Mouse (Mus musculus) urinary bladder, postnatal 25 days (tissue): ENCODE results near the gene Abcg5.

ENCODE experiments used
- DNase-seq: peaks from one replicate; pipeline ENCODE4 v3.0.0; 2022; ENCODE audit warnings: low spot score

Abcg5 gene

DNA sequence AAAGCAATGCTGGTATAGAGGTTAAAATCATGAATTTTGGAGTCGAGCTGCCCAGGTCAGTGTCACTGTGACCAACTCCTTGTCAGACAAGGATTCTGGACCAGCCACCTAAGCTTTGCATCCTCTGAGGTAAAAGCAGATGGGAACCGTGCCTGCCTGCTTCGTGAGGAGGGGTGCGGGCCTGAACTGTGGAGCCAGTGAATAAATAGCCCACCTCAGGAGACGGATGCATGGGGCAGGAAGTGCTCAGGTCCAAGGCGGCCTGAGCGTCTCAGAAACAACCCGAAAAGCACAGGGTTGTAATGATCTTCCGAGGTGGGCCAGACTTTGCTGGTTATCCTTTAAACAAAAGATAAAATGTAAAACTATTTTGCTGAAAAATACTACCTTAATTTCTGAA lies 37.7 kb downstream of the Abcg5 start:
- no peak for DNase-seq

DNA sequence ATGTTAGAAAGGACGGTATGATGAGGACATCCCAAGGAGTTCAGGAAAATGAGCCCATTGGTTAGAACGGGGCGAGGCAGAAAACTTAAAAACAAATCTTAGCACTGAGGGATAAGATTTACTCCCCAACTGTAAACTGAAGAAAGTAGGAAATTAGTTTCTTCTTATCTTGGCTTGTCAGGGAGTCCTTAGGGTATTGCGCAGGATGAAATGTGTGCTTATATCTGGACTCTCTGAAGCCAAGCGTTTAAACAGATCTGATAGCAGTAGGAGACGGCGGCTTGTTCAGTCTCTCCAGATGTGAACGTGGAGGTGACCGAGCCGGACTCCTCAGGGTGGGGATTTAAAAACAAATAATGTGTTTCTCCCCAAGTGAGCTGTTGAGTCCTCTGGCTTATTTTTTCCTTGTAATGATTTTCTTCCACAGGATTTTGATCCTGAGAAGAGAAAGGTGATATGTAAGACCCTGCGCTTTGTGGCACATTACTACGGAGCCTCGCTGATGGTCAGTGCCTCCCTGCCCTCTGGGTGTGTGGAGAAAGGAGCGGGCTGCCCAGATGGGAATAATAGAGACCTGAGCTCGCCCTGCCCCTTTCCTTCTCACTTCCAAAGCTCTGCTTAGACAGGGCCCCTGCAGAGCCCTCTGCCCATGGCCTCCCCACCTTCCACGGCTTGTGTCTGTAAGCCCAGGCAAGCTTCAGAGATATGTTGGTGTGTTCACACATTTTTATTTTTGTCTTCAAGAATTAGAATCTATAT lies 38.3 kb downstream of the Abcg5 start:
- no peak for DNase-seq

DNA sequence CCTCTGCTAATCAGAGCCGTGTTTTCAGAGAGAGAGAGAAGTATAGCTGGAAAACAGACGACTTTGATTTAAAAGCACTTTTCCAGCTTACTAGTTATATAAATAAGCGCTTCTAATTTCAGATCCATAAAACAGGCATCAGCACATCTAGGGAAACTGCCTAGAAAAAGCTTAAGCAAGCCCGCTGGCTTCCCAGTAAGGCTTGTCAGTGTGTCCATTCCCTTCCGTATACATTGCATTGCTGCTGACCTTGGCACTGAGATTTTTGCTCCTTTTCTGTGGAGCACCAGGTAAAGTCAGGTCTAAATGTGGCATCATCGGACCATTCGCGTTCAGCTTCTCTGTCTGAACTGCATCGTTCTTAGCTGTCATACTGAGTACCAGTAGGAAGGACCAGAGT lies 40.5 kb downstream of the Abcg5 start:
- DNase-seq, result no peak

DNA sequence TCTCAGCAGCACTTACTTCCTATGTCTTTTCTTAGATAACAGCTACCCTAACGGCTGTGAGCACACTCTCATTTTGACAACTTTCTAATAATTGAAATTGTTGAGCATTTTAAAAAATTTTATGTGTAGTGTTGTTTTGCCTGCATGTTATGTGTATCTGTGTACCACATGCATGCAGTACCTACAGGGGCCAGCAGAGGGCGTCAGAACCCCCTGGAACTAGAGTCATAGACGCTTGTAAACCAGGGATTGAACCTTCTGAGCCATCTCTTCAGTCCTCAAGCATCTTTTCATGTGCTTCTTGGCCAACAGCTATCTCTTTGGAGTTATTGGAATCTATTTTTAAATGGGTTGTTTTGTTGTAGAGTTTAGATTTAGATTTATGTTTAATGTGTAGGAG lies 40.9 kb downstream of the Abcg5 start:
- DNase-seq, result peak; percentile 15

DNA sequence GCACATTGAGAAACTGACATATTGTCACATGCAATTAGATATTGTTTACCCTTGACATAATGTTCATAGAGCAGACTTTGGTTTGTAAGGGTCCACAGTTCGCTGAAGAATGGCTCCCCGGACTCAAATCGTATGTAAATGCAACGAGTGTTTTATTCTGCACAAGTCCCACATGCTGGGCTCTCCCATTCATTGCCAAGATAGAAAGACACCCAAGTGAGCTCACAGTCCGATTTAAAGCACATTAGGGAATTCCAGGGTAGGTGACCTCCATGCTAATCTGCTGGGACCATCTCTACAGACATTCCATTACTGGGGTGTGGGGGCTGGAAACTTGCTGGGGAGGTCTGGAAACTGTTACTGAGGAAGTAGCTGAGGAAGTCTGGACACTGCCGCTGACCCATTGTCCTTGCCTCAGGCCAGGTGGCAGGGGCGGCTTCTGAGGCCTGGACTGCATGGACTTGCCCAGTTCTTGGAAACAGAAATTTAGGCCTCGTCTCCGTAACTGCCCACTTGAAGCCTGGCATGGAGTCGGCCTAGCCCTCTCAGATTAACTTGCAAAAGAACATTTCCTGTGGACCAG lies 42.9 kb downstream of the Abcg5 start:
- no peak for DNase-seq

DNA sequence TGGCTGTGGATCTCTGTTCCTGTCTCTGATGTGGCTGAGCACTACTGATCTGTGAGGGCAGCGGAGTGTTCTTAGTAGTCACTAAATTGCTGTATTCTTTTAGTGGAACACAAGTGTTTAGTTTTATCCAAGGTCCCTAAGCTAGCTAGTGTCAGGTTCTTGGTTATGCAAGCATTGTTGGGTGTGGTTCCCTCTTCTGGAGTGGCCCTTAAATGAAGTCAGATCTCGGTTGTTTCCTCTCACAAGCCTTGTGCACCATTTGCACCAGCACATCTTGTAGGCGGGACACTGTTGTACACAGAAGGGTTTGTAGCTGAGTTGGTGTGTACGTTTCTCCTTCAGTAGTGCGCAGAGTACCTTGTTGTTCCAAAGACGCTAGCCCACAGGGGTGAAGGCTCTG lies 44.8 kb downstream of the Abcg5 start:
- no peak for DNase-seq

DNA sequence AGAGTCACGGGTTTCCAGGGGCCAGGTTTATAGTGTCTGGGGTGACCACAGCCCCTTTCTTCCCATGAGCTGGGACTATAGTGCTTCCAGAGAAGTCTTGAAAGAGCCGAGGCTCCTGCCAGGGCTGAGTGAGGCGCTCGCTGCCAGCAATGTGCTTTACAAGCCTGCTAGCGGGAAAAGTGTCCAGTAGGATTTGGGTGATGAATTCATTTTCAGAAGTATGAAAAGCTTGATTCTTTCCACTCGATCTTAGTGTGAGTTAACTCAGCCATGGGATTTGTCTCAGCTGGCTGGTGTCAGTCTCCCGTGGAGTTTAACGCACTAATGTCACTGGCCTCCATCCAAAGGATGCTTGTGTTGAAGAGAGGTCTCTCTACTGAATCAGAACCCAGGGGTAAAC lies 46.5 kb downstream of the Abcg5 start:
- DNase-seq, result no peak

DNA sequence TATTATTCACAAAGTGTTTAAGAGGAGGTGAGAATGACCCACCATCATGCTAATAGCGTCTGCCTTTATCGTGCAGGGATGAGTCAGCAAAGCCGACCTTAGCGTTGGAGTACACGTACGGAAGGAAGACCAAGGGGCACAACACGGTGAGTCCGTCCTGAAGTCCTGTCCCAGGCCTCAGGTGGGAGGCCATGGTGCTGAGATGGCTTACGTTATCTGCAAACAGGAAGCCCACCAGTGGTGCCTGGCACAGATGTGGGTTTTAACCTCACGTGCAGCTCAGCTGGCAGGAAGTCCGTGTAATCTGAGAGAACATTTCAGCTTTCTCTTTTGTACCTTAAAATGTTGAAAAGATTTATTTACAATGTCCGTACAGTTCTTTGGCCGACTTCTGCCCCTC lies 49.4 kb downstream of the Abcg5 start:
- no peak for DNase-seq

DNA sequence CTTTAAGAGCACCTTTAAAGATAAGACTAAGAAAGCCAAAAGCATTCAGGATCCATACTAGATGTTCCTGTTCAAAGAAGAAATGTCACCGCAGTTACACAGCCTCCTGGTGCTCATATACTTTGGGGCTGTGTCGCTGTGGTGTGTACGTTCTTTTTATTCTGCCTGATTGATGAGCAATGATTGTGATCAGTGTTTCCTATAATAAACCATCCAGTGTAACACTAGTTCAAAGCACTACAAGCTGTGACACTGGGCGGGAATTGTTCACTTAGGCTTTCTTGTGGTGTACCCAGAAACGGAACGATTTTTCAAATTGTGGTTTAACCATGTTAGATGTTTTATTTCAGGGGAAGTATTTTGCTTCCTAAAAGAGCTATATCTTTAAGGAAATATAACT lies 51.0 kb downstream of the Abcg5 start:
- DNase-seq, result no peak

DNA sequence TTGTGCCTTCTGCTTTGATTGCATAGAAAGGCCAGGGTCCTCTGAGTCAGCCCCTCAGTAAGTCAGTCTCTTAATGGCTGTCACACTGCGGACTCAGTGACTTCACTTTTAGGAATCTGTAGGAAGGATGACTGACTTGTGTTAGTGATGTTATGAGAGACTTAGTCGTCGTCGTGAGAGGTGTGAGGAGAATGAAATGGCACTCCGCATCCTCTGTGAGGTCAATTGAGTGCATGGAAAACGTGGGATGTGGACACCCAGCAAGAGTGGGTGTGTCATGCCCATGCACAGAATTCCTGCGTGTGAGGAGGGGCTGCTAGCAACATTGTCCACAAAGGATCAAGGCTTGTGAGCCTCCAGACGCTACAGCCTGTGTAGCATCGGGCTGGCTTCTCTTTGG lies 54.2 kb downstream of the Abcg5 start:
- DNase-seq, result no peak

DNA sequence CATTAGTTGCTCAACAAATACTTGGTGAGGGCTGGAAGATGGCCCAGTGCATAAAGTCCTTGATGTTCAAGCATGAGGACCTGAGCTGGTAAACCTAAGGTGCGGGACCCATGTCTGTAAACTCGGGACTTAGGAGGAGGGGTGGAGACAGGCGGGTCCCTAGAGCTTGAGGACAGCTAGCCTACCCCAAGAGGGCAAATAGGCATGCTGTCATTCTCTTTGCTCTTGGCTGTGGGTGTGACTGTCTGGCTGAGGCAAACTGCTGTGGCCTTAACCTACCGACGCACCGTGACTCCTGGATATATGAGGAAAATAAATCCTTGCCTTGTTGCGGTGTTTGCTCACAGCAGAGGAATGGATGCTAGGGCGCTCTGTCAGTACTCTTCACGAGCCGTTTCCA lies 55.1 kb downstream of the Abcg5 start:
- DNase-seq, result no peak

DNA sequence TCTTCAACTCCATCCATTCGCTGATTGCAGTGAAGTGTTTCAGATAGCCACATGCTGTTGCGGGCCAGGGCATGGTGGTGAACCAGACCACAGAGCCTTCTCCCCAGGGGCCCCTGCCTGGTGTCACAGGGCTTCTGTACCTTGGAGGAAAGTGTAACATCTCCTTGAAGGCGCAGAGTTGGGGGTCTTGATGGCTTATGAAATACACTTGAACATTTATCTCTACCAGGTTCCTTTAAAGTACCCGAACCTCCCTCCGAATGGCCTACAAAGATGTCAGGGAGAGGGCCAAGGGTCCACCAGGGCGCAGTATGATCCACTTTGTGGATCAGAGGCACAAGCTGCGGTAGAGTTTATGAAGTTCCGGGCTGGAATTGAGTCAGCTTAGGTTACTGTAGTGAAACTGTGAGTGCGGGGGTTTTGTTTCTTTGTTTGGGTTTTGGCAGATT lies 55.9 kb downstream of the Abcg5 start:
- no peak for DNase-seq

DNA sequence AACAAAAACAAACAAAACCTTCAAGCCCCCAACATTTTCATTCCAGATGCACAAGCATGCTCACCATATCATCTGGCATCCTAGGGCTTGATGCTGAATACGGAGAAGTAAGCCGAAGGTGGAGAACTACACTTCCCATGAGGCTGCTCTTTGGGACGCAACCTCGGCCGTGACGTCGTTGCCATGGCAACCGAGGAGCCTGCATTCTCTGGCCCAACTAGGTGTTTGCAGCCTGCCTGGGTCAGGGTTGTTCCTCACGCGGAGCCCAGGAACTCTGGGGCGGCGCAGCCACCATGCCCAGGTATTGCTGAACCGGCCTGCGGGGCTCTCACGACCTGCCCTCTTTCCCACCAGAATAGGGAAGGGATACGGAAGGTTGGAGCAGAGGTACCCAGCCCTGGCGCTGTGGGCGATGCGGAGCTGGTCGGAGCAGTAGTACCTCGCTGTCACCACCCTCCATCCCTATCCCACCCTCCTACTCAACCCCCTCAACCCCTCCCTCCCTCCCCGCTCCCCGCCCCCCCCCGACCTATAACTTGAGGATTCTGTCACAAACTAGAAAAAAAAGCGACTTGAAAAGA lies 56.4 kb downstream of the Abcg5 start, which contains the start of gene Dync2li1:
Dync2li1 (plus strand) TSS at position 221 of the 581 bp plus-strand sequence.
- DNase-seq, result peak; percentile 79

DNA sequence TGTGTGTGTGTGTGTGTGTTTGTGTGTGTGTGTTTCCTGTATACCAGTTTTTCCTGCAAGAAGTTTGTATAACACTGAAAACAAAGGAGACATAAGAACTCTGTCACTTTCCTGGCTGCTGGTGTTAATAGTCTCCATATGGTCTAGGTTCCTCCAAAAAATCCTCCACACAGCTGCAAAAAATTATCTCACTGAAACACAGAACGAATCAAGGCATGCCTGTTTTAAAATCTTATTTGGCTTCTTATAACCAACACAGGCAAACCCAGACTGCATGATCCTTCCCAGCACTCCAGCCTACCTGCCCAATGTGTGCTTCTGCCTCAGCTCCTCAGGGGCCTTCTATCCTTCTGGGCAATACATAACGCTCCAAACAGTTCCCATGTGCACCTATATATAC lies 59.9 kb downstream of the Abcg5 start:
- DNase-seq, result no peak

DNA sequence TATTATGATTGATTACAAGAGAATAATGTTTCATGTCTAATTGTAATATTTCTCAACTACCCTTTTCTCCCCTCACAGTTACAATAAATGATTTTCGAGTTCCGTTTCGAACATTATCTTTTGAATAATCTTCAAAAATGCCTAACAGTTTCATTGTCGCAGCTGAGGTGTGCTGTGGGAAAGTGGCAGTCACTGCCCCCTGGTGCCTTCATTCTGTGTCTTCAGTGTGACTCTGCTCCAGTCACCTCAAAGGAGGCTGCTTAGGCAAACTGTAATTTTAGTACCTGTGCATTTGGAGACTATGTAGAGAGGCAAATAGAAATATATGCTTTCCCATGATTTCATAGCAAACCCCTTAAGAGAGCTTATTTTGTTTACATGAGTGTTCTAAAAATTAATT lies 60.8 kb downstream of the Abcg5 start:
- no peak for DNase-seq

DNA sequence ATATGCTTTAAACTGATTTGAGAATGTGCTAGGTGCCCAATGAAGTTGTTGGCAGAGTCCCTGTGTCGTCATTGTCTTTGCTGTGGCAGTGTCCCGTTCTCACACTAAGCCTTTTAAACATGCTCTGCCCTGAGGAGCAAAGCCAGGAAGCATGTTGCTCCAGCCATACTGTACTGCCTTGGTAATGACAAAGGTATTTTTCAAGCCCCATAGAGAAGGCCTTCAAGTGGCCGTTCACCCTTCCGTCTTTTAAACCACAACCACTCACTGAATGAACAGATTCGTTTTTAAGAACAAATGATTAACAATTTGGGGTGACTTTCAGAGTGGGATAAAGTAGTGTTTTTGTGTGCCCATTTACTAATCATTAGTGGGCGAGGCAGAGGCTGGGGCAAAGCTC lies 61.6 kb downstream of the Abcg5 start:
- no peak for DNase-seq

DNA sequence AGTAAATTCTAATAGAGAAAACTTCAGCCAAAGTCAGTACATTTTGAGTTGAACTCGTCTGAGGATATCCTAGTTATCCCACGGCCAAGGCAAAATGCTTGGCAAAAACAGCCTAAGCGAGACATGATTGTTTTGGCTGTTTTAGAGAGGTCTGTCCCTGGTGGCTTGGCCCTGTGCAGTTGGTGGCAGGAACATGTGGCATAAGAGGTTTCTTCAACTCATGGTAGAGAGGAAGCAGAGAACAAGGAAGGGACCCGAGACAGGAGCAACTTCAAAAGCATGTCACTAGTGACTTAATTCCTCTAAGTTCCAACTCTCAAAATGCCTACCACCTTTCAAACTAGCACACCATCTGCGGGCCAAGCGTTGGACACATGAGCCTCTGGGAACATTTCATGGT lies 62.2 kb downstream of the Abcg5 start:
- DNase-seq, result no peak

DNA sequence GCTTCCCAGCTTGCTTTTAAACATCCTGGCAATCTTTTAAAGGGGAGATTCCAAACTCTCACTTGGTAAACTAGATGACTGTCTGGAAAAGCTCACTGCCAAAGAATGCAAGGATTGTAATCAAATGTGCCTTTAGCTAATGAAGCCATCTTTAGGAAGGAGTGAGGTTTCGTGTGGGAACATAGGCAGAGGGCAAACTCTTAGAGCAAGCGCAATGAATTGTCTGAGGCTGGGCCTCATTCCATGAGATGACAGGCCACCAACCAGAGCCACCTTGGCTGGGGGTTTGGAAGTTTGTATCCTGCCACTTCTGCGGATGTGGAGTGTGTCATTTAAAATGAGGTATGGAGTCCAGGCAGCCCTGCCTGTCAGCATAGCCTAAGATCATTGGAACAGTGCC lies 62.7 kb downstream of the Abcg5 start:
- DNase-seq, result no peak

DNA sequence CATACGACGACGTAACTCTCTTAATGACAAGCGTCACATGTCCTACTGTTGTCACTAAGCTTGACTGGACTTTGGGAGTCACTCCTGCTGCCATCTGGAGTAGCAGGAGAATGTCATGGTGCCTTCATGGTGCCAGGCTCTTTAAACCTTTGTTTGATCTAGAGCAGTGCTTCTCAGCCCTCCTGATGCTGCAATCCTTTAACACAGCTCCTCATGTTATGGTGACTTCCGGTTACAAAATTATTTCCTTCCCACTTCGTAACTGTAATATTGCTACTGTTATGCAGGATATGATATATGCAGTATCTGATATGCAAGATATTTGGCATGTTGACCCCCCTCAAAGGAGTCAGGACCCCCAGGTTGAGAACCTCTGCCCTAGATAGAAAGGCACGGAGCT lies 63.7 kb downstream of the Abcg5 start:
- no peak for DNase-seq

DNA sequence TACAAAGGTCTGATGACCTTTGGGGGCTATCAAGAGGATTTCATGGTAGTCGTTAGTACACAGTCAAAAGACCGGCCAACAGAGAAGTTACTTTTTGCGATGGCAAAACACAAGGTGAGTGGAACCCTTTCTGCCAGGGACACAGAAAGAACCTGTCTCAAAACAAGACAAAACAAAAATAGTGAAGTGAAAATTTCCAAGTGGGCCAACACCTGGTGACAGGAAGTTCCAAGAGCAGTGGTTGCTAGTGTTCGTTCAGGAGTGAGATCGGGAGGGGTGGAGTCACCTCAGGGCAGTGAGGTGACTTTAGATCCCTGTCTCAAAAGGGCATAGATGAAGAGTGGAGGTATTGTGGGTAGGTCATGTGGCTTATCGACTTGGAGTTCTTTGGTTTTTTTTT lies 64.9 kb downstream of the Abcg5 start:
- no peak for DNase-seq

DNA sequence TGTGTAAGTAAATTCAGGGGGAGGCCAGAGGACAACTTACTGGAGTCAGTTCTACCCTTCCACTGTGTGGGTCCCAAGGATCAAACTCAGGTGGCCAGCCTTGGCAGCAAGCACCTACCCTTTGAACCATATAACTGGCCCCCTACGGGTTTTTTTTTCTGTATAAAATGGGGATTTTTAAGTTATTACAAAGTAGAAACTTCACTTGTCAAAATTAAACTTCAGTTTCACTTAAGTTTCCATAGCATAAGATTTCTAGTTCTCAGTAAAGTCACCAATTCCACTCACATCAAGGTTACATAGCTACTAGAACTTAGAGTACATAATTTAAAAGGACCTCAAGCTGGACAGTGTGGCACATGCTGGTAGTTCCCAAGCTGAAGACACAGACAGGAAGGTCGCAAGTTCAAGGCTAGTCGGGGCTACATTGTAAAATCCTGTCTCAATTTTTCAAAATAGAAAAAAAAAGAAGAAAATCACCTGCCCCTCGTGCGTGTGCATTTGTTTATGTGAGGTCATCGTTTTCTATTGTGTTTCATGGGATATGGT lies 66.2 kb downstream of the Abcg5 start:
- DNase-seq, result no peak

DNA sequence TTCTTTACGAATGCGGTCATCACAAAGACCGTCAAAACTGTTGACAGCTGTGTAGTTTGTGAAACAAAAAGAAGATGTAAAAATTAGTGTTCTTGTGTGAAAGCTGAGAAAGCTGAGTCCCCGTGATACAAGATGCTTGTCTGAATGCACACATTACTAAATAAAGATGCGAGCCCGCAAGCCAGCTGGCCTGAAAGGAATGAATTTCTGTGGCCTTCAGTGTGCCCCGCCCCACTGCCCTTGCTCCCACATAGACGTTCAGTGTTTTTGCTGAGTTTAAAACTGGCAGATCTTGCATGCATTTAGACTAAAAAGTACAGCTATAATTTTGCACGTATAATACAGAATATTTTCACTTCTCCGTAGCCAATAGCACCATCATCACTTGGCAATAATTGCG lies 67.0 kb downstream of the Abcg5 start:
- DNase-seq, result no peak

DNA sequence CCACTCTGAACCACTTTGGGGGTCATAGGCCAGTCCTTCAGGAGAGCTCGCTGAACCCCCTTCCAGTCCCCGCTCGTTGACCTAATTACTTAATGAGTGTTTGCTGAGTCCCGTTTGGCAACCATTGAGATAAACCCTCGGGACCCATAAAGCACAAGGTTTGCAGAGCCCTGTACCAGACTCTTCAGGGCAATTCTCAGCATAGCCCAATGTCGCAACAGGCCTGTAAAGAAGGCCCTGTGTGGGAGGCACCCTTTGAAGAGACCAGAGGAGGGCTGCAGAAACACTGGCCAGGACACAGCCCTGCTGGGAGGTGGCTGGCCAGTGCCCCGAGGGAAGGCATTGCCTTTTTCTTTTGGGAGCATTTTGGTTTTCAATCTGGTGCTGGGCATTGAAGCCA lies 70.8 kb downstream of the Abcg5 start:
- DNase-seq, result no peak
